Mouse (Mus musculus) layer of hippocampus, postnatal 10 days (tissue): ENCODE measurements around the gene Gtf3c5. TPM values are rescaled to one million over a fixed set of nuclear protein-coding genes. Genes with fewer than 3 reads are reported as not detected.

ENCODE experiments used
- microRNA-seq, 2 experiments: library from miRNA; unstranded; fragments of <30 nt; microRNA quantifications; one replicate each; pipeline ENCODE4 v1.2.0; 2021
- total RNA-seq, 2 experiments: library from RNA; stranded (reverse); gene quantifications; 2 replicates each; pipeline ENCODE4 v1.2.3; 2021

Gene Gtf3c5
- total RNA-seq, 2 experiments from 2014 or later, result 19.2 to 19.5 TPM

Small RNA genes within 50 kb of the gene (microRNA-seq; reads per million reads assigned to microRNA genes)
- gene Gm22824, result 0 reads per million in 2 experiments

Other genes with a start within 250 kb of the Gtf3c5 start
- gene Ppp1r26, start 137.0 kb downstream of the Gtf3c5 start, total RNA-seq, result 10 to 100 TPM; 20.2 to 21.9 TPM
- gene 1700007K13Rik, start 117.4 kb downstream of the Gtf3c5 start, total RNA-seq, result 1 to 10 TPM; 5.1 to 6.8 TPM
- 10 to 100 TPM; 37.2 to 37.4 TPM for gene Mrps2, start 115.7 kb downstream of the Gtf3c5 start, total RNA-seq
- 1 to 10 TPM; 1.2 to 1.9 TPM for gene Gbgt1, start 86.9 kb downstream of the Gtf3c5 start, total RNA-seq
- gene Gm10134, start 77.7 kb downstream of the Gtf3c5 start, total RNA-seq, result 1 to 10 TPM in 1 of 2 experiments, not detected in 1; 1.2 TPM
- gene Ralgds, start 70.6 kb downstream of the Gtf3c5 start, total RNA-seq, result 100 to 1,000 TPM; 155 to 158 TPM
- gene Cel, start 20.3 kb downstream of the Gtf3c5 start, total RNA-seq, result not detected
- gene Gfi1b, start 38.2 kb upstream of the Gtf3c5 start, total RNA-seq, result not detected
- gene Tsc1, start 57.5 kb upstream of the Gtf3c5 start, total RNA-seq, result 10 to 100 TPM; 43.8 to 44.8 TPM
- under 1 TPM in 1 of 2 experiments, not detected in 1; 0.96 TPM for gene Spaca9, start 116.0 kb upstream of the Gtf3c5 start, total RNA-seq
- gene Ak8, start 116.4 kb upstream of the Gtf3c5 start, total RNA-seq, result 1 to 10 TPM; 1.8 TPM